Mouse (Mus musculus) megakaryocyte, embryonic 14.5 days (primary cell): Measurements from ENCODE around the gene Arhgap35. TPM values are rescaled to one million over a fixed set of nuclear protein-coding genes. Genes with fewer than 3 reads are reported as not detected.

Experiments
- H3K27me3 ChIP-seq: replicated peaks from 2 replicates; pipeline ENCODE3; 2012; ENCODE audit warnings: inconsistent platforms
- H3K36me3 ChIP-seq: replicated peaks from 2 replicates; pipeline ENCODE3; 2012; ENCODE audit warnings: low read length, inconsistent platforms, mixed read lengths
- H3K4me1 ChIP-seq: 2 replicates; pipeline ENCODE4 v1.6.1; 2012; ENCODE audit warnings: inconsistent platforms
- H3K4me3 ChIP-seq: replicated peaks from 2 replicates; pipeline ENCODE3; 2012; ENCODE audit warnings: moderate library complexity, mild to moderate bottlenecking, inconsistent platforms
- H3K9me3 ChIP-seq: 2 replicates; pipeline ENCODE4 v1.6.1; 2012; ENCODE audit warnings: inconsistent platforms
- FLI1 ChIP-seq: IDR thresholded peaks from 2 replicates; pipeline ENCODE4 v1.6.1; 2012; ENCODE audit warnings: low read length, inconsistent platforms, mixed read lengths
- GATA1 ChIP-seq: IDR thresholded peaks from 3 replicates; pipeline ENCODE4 v1.6.1; 2012; ENCODE audit warnings: mixed read lengths, low read length, inconsistent platforms, borderline replicate concordance
- polyA plus RNA-seq: library from polyadenylated mRNA; stranded (reverse); fragments of >175 nt; gene quantifications from 2 replicates; pipeline ENCODE4 v1.2.3, GENCODE M21; 2012; ENCODE audit warnings: low replicate concordance; ENCODE audit not compliant: insufficient read depth

Arhgap35 gene
- polyA plus RNA-seq, 1 experiment: 2.7 TPM

DNA sequence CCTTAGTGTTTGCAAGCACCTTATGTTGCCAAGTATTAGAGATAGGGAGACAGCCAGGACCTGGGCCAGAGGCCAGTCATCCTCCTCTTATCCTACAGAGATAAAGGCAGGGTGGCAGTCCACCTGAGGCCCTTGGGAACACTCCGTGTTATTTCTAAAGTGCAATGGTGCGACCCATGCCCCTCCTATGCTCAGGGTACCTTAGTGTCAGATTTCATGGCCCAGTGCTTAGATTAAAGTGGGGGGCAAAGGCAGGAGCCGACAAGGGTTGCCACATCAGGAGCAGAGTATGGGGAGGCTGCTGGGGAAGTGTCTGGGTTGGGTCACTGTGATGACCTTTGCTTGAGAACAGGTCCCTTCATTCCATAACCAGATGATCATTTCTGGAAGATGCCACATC lies 118.5 kb downstream of the Arhgap35 start:
- H3K36me3 ChIP-seq: peaks cover 49% of the 10 kb centered on the region
- peaks cover 26% of the 10 kb centered on the region for H3K4me1 ChIP-seq

DNA sequence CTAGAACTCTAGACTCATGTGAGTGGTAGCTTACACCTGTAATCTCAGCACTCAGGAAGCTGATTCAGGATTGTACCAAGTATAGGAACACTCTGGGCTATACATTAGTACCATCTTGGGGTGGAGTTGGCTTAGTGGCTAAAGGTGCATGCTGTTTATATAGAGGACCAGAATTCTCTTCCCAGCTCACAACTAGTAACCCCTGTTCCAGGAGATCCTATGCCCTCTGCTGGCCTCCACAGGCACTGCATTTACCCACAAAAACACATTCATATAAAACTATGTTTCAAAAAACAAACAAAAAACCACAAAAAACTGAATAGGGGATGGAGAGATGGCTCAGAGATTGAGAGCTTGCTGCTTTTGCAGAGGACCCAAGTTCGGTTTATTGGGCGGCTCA lies 121.4 kb downstream of the Arhgap35 start:
- Histone ChIP-seq H3K27me3 (peaks cover 9% of the 10 kb centered on the region), H3K36me3 (peaks cover 36% of the 10 kb centered on the region), H3K4me1 (peaks cover 24% of the 10 kb centered on the region), H3K9me3 (no peaks in the 10 kb centered on the region), H3K4me3 (no peak overlapping the region)
- TF ChIP-seq GATA1 (no peak), FLI1 (no peak)

More for the DNA sequence above, 118.5 kb downstream of the Arhgap35 start:
- TF ChIP-seq GATA1 (no peak), FLI1 (no peak)
- Histone ChIP-seq H3K27me3 (no peaks in the 10 kb centered on the region), H3K9me3 (no peaks in the 10 kb centered on the region), H3K4me3 (no peak overlapping the region)

DNA sequence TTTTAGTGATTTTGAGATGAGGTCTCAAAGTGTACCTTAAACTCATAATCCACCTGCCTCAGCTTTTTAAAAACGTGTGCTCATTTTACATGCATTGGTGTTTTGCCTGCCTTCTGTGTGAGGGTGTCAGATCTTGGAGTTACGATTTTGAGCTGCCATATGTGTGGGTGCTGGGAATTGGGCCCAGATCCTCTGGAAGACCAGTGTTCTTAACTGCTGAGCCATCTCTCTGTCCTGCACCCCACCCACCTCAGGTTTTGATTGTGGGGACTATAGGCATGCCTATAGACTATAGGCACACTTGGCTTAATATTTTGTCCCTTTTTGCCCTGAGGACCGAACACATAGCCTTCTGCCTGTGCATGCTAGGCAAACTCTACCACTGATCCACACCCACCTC lies 122.6 kb downstream of the Arhgap35 start:
- Histone ChIP-seq H3K4me1 (peaks cover 14% of the 10 kb centered on the region), H3K9me3 (no peaks in the 10 kb centered on the region), H3K4me3 (no peak overlapping the region), H3K27me3 (peaks cover 16% of the 10 kb centered on the region), H3K36me3 (peaks cover 25% of the 10 kb centered on the region)
- no peak for TF ChIP-seq FLI1
- TF ChIP-seq GATA1: no peak

DNA sequence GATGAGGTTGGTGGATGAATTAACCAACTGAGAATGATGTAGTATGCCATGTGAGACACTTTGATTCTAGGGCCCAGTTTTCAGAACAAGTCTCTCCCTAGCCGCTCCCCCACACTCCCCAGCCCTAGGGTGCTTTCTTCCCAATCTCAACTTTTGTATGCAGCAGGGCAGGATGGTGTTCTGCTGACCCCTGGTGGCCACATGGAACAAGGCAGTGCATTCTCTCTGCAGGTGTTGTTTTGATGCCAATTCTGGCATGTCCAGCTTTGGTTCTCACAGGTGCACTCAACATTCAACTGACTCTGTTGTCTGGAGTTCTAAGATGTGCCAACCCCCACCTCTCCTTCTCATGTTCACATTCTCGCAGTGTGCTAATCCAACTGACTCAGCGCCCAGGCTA lies 123.0 kb downstream of the Arhgap35 start:
- Histone ChIP-seq H3K4me3 (no peak overlapping the region), H3K4me1 (peaks cover 14% of the 10 kb centered on the region), H3K36me3 (peaks cover 20% of the 10 kb centered on the region), H3K9me3 (no peaks in the 10 kb centered on the region), H3K27me3 (peaks cover 17% of the 10 kb centered on the region)
- no peak for TF ChIP-seq GATA1
- no peak for TF ChIP-seq FLI1

DNA sequence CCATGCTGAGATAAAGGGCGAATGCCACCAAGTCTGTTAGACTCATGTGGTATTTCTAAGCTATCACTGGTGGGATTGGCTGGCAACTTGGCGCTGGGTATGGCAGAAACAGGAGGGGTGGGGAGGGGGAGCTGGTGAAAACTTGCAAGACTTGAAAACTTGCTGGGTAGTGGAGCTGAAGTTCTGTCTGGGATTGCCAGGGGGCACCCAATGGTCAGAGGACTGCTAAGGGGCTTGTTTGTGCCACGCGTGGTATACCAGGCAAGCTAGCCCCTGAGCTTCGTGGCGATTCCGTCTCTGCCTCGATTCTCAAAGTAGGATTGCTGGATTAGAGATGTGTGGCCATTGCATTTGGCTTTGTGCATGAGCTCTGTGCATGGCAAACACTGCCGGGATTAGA lies 124.8 kb downstream of the Arhgap35 start:
- Histone ChIP-seq H3K9me3 (no peaks in the 10 kb centered on the region), H3K27me3 (peaks cover 27% of the 10 kb centered on the region), H3K4me3 (no peak overlapping the region), H3K36me3 (peaks cover 2% of the 10 kb centered on the region), H3K4me1 (peaks cover 9% of the 10 kb centered on the region)
- no peak for TF ChIP-seq FLI1
- no peak for TF ChIP-seq GATA1

DNA sequence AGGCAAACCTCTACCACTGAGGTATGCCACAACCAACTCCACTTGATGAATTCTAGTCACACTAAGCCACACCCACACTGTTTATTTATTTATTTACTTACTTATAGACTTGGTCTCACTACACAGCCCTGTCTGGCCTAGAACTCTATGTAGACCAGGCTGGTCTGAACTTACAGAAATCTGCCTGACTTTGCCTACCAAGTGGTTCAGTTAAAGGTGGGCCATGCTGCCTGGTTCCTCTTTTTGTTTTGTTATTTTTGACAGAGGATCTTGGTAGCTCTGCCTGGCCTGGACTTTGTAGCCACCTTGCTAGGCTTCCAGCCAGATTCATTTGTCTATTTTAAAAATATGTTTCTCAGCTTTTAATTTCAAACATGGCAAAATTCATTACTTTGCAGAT lies 126.0 kb downstream of the Arhgap35 start:
- peaks cover 34% of the 10 kb centered on the region for H3K27me3 ChIP-seq
- H3K4me3 ChIP-seq: no peak overlapping the region
- TF ChIP-seq GATA1 (no peak), FLI1 (no peak)
- no peaks in the 10 kb centered on the region for H3K36me3 ChIP-seq
- H3K9me3 ChIP-seq: no peaks in the 10 kb centered on the region
- peaks cover 9% of the 10 kb centered on the region for H3K4me1 ChIP-seq

DNA sequence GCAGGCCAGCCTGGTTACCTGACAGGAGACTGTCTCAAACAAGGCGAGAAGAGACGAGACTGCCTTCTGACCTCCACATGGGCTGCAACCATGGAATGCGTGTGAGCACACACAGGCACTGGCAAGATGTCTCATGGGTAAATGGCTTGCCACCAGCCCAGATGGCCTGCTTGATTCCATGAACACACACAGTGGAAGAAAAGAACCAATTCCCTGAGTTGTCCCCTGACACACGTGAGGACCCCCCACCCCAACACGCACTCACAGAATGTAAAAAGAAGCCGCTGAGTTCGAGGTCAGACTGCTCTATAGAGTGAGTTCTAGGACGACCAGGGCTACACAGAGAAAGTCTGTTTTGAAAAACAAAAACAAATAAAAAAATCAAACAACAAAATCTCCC lies 137.2 kb downstream of the Arhgap35 start, which contains the start of gene Npas1:
Npas1 (minus strand) TSS at position 101 of the 400 bp plus-strand sequence.
- H3K9me3 ChIP-seq: peaks cover 10% of the 10 kb centered on the region
- no peaks in the 10 kb centered on the region for H3K36me3 ChIP-seq
- H3K27me3 ChIP-seq: peaks cover 75% of the 10 kb centered on the region
- H3K4me3 ChIP-seq: peak within 1 kb of the TSS; percentile 62
- TF ChIP-seq GATA1 (no peak), FLI1 (no peak)
- H3K4me1 ChIP-seq: peaks cover 23% of the 10 kb centered on the region

DNA sequence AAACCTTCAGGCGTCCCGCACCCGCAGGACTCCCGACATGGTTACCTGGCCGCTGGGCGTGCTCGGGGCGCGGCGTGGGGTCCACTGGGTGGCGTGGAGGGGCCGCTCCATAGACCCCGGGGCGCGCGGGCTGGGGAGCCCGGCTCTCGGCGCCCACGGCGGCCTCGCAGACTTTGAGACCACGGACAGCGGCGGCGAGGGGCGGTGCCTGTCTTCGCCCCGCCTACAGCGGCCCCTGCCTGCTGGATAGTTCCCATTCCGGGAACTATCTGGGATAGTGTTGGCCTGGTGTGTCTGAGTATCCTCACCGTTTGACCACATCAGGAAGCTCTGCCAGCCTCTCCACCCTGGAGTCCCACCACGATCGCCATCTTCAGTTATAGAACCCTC lies 138.2 kb downstream of the Arhgap35 start:
- Histone ChIP-seq H3K4me3 (peak overlapping the region; percentile 62), H3K36me3 (no peaks in the 10 kb centered on the region), H3K27me3 (peaks cover 77% of the 10 kb centered on the region), H3K9me3 (peaks cover 7% of the 10 kb centered on the region; the same call in 1 of the 2 replicates), H3K4me1 (peaks cover 29% of the 10 kb centered on the region)
- no peak for TF ChIP-seq GATA1
- no peak for TF ChIP-seq FLI1

DNA sequence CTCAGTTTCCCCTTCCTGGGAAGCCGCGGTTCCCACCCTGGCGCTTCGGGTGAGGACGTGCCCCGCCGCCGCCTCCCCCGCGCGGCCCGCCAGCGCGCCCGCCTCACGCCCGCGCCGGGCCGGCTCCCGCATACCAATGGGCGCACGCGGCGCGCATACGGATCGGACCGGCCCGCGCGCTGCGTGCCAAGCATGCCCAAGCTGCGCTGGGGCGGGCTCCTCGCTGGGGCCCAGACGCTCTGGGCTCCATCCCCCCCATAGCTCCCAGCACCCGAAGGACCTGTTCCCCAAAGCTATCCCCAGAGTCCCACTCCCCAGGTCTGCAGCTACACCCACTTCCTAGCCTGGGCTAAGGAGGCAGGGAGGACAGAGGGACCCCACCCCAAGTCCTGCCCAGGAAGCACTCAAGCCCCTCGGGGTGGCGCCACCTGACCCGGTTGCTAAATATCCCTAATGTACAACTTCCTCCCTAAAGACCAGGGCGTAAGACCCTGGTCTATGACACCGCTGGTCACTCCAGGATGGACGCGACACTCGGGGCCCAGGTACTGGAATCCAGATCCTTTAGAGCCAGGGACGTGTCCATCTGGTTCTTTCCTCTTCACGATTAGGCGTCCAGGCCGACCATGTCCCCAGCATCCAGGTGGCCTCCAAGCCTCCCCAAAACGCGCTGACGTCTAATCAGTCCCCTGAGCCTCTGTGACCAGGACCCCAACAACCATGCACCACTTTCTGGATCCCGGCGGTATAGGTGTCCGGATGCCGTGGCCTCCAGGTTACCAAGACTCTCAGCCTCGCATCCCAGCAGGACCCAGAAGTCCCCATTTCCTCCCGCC lies 138.8 kb downstream of the Arhgap35 start:
- Histone ChIP-seq H3K4me1 (peaks cover 29% of the 10 kb centered on the region), H3K27me3 (peaks cover 78% of the 10 kb centered on the region), H3K9me3 (peaks cover 7% of the 10 kb centered on the region; the same call in 1 of the 2 replicates), H3K4me3 (peak overlapping the region; percentile 62), H3K36me3 (no peaks in the 10 kb centered on the region)
- TF ChIP-seq FLI1 (no peak), GATA1 (no peak)

DNA sequence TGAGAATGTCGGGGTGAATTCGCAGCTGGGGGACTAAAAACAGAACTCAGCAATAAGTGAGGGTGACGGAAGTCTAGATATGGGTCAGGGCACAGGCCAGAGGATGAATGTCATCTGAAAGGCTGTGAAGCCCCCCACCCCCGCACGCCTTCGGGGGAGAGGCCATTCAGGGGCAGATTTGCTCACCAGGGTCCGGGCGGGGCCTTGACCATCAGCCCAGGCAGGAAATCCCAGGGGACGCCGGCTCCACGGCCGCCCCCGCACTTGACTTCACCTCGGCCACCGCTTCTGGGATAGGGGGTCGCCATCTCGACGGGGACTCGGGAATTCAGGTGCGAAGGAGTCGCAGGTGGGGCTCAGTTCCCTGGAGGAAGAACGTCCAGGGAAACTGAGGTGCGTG lies 139.5 kb downstream of the Arhgap35 start:
- Histone ChIP-seq H3K4me1 (peaks cover 29% of the 10 kb centered on the region), H3K36me3 (no peaks in the 10 kb centered on the region), H3K4me3 (no peak overlapping the region), H3K27me3 (peaks cover 79% of the 10 kb centered on the region), H3K9me3 (peaks cover 7% of the 10 kb centered on the region; the same call in 1 of the 2 replicates)
- no peak for TF ChIP-seq FLI1
- no peak for TF ChIP-seq GATA1
